Mouse (Mus musculus) 3T3-L1 (cell line): ENCODE data around the gene Smug1.

Experiments used
- DNase-seq: peaks from one replicate; pipeline ENCODE4 v3.0.0-alpha.2; 2015; ENCODE audit warnings: low read depth, low spot score

The Smug1 gene

DNA sequence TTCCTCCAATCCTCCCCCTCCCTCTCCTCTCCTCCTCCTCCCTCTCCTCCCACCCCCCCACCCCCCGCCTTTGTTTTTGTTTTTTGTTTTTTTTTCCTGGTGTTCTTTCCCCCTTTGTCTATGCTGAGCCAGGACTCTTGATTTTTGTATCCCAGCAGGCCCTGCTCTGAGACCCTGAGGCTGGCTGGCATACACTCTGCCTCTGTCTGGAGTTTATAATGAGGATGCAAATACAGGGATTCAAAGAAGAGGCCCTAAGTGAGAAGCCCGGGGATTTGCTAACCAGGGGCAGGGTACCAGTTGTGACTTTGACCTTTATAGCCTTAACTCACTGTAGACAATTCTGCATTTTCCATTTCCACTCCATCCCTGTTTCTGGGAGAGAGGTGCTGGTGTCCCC, 60.7 kb downstream of the Smug1 start:
- DNase-seq = no peak
